Mouse (Mus musculus) olfactory bulb, adult 2 months (tissue): ENCODE results near the gene Vps50.

Experiments used
- CTCF ChIP-seq: fragments of 200-500 bp; IDR thresholded peaks from 2 replicates; pipeline ENCODE4 v1.5.1; 2012; ENCODE audit warnings: low read depth, mild to moderate bottlenecking, low read length, moderate library complexity; ENCODE audit not compliant: insufficient read depth
- POLR2A ChIP-seq: fragments of 200-500 bp; IDR thresholded peaks from 2 replicates; pipeline ENCODE4 v1.6.1; 2012; ENCODE audit warnings: mild to moderate bottlenecking, low read depth, low read length, moderate library complexity; ENCODE audit not compliant: insufficient read depth

DNA sequence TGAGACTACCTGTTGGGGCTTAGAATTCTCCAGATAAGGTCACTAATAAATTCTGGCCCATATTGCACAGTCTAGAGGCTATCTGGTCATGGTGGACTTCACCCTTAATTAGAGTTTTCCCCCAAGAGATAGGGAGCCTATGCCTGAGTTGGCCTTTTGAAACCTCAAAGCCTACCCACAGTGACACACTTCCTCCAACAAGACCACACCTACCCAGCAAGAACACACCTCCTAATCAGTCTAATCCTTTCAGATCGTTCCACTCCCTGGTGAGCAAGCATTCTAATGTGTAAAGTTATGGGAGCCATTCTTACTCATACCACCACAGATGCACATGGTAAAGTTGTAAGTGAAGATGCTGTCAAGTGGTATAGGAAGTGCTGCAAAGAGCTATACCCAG, 37.9 kb downstream of the Vps50 start:
- TF ChIP-seq CTCF (no peak), POLR2A (no peak)
